Mouse (Mus musculus): ENCODE results near the gene Rspry1. TPM values are rescaled to one million over a fixed set of nuclear protein-coding genes. Genes with fewer than 3 reads are reported as not detected.
A peak's percentile ranks its signal among the peaks of the same experiment; 100 is the strongest.

Gene Rspry1
- polyA plus RNA-seq, 1 experiment: 12.9 TPM

DNA sequence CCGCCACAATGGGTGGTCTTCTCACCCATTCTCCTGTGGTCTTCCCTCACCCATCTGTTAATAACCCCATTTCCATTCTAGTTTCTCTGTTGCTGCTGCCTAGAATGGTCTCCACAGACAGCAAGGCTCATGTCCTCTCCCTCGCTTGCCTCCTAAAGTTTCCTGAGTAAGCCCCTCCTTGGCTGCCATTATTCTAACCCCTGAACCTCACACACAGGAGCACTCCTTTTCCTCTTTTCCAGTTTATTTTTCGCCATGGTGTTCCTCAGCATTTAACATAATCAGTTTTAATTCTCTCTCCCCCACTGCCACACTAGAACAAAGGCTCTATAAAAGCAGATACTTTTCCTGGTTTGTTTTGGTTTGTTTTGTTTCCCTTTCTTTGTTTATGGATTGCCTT, 51.2 kb downstream of the Rspry1 start:
- no peak for TF ChIP-seq GATA1 (IDR thresholded peaks at IDR 0.05; ENCODE audit: low read length)

DNA sequence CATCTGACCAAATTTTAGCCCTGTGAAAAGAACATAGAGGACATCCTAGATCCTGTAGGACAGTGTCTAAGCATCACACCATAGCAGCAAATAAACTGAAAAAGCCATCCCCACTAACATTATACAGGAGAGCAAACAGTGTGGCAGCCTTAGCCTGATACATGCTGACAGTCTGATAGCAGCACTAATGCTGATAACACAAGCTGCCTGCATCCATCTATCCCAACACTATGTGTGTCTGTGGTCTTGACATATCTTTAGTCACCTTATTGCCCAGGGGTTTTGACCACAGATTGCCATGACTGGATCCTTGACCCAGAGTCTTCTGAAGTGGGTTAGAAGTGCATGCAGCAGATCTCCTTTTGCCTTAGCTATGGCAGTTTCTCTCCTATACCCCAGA, 53.3 kb downstream of the Rspry1 start:
- TF ChIP-seq GATA1 (IDR thresholded peaks at IDR 0.05; ENCODE audit: low read length): peak; percentile 93

DNA sequence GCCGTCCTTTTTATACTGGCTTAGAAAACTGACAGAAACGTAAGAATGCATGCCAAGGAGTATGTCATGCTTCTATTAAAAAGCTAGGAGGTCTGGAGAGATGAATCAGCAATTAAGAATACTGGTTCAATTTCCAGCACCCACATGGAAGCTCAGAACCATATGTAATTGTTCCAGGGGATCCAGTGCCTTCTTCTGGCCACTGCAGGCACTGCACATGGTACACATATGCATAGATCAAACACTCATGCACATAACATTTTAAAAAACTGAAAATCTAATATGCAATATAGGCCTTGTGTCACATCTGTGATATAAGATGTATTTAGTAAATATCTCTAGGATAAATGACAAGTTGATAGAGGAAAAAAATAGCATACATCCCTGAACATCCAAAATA, 56.3 kb downstream of the Rspry1 start:
- no peak for TF ChIP-seq GATA1 (IDR thresholded peaks at IDR 0.05; ENCODE audit: low read length)

DNA sequence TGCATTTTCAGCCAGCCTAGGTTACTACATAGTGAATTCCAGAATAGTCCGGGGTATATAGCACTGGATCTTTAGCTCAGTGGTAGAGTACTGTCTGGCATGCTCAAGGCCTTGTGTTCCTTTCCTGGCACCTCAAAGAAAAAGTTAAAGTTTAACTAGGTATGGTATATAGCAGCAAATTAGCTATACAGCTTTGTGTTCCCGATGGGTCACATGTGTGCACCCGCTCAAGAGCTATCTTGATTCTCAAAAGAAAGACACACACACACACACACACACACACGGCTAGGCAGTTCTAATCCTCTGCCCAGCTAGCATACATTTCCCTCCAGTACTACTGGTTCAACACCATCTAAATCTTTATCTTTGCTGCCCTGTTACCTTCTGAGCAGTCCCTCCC, 58.7 kb downstream of the Rspry1 start:
- TF ChIP-seq GATA1 (IDR thresholded peaks at IDR 0.05; ENCODE audit: low read length): no peak

DNA sequence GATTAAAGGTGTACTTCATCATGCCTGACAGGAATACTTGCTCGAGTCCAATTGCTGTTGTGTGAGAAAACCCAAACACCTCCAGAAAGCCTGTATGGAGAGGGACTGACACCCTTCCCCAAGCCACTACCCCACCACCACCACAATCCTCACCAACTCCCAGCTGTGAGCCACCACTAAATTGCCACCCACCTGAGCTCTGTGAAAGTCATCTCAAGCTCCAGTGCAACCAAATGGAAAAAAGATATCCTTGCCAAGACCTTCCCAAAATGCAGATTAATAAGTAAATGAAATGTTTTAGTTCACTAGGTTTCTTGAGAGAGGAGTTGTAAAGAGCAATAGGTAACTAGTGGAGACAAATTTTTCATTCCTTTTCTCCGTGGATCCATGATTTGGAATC, 63.0 kb downstream of the Rspry1 start:
- no peak for TF ChIP-seq GATA1 (IDR thresholded peaks at IDR 0.05; ENCODE audit: low read length)

DNA sequence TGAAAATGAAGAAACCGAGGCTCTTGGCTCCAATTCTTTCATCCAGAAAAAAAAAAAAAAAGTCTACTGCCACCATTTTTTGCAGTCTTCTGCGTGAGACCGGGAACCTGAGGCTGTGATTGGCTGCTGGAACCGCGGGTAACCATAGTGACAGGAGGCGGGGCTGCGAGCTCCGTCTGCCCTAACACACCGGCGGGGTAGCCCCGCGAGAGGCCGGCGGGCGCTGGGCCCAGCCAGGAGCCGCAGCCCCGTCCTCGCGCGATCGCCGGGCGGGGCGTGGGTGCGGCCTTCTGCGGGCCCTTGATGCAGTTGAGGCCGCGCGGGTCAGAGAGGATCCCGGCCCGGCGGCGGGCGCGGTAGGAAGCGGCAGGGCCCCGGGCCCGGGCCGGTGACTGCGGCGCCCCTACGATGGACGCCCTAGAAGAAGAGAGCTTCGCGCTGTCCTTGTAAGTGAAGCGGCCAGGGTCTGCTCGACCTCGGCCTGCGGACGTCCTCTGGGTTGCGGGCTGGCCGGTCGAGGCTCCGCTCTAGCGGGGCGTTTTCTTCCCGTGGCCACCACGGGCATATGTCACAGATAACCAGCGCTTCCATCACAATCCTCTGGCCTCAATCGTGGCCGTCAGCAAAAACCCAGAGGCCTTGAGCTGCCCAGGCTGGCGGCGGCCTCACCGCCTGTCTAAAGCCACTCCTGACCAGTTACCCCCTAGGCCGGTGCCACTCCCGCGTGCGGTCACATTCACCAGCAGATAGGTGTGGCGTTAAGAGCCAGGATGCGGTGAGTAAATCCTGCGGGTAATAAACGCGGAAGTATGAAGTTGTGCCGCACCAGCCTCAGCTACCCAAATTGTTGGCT, 64.9 kb downstream of the Rspry1 start, which contains the start of gene Arl2bp:
TSS of gene Arl2bp (plus strand) at position 145 of the 853 bp plus-strand sequence.
- no peak for TF ChIP-seq GATA1 (IDR thresholded peaks at IDR 0.05; ENCODE audit: low read length)

DNA sequence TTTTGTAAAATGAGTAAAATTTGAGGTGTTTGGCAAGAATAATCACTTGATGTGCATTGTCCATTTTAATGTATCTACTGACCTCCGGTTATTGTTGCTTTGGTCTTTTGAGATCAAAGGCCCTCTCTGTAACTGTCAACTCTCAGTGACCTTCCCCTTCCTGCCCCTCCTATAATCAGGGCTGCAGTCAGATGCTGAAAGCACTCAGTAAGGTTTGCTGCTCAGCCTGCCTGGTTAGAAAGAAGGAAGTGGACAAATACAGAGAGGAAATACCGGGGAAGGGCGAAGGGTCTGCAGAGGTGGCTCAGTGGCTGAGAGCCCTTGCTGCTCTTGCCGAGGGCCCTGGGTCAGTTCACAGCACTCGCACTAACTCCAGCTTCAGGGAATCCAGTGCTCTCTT, 72.6 kb downstream of the Rspry1 start:
- no peak for TF ChIP-seq GATA1 (IDR thresholded peaks at IDR 0.05; ENCODE audit: low read length)

DNA sequence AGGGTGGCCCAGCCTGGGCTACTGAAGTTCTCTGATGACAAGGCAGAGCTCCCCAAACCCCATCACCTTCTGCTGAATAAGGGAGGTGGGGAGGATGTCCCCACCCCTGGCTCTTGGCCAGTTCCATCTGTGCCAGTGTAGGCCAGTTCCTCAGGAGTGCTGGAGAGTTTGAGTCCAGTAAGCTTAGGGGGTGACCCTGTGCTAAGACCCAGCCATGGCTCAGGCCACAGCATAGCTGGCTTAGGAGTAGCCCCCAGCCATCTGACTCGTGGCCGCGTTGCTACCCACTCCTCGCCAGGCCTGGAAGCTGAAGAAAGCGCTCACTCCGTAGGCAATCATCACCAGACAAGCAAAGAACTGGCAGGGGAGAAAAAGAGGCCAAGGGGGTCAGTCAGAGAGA, 74.2 kb downstream of the Rspry1 start:
- no peak for TF ChIP-seq GATA1 (IDR thresholded peaks at IDR 0.05; ENCODE audit: low read length)

DNA sequence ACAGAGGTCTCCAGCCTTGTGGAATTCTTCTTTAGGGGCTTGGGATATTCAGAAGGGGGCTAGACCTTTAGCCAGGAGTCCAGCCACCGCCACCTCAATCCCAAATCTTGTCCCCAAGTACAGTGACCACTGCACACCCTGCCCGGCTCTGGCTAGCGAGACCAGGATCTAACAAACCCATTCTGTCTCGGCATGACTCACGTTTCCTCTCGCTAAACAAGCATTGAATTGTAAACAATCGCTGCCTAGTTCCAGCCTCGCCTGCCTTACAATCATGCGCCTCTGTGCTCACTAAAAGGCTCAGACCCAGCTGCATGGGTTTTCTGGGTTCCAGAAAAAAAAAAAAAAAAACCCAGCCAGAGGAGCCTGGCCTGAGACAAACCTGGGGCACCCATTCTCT, 76.8 kb downstream of the Rspry1 start:
- no peak for TF ChIP-seq GATA1 (IDR thresholded peaks at IDR 0.05; ENCODE audit: low read length)

DNA sequence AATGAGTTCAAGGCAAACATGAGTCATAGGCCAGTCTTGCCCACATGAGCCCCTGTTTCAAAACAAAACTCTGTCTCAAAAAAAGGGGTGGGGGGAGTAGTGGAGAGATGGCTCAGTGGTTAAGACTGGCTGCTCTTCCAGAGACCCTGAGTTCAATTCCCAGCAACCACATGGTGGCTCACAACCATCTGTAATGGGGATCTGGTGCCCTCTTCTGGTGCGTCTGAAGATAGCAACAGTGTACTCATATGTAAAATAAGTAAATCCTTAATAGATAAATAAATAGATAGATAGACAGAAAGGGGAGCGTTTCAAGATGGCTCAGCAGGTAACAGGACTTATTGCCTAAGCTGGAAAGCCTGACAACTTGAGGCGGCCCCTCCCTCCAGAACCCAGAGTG, 78.7 kb downstream of the Rspry1 start:
- no peak for TF ChIP-seq GATA1 (IDR thresholded peaks at IDR 0.05; ENCODE audit: low read length)

DNA sequence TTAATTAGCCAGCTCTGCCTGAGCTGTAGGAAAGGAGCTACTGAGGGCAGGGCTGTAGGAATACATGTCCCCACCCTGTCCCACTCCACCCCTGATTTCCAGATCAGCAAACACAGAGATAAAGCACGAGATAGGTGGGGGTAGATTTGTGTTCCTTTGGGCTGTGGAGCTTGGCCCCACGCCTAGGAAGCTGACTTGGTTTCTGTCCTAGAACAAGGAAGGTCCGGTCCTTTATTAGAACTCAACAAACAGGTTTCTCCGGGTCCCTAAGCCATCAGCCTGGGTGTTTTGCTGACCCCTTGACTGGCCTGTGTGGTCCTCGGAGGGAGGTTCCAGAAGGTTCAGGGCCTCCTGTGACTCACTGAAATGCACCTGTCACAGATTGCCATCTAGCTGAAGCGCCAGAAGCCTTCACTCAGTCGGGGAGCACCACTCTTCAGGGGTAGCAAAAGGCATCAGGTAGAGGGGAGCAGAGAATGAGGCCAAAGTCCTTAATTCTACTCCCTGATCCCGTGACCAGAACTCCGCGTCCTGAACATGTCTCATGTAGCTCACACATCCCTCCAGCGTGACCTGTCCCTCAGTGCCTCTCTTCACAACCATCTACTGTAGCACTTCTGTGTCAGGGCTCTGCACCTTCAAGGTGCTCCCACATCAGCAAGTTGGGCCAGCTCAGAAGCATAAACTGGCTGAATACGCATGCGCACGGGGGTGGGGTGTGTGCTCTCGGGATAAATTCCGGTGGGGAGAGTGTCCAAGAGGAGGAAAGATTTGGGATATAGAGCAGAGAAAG, 81.2 kb downstream of the Rspry1 start:
- TF ChIP-seq GATA1 (IDR thresholded peaks at IDR 0.05; ENCODE audit: low read length): no peak

DNA sequence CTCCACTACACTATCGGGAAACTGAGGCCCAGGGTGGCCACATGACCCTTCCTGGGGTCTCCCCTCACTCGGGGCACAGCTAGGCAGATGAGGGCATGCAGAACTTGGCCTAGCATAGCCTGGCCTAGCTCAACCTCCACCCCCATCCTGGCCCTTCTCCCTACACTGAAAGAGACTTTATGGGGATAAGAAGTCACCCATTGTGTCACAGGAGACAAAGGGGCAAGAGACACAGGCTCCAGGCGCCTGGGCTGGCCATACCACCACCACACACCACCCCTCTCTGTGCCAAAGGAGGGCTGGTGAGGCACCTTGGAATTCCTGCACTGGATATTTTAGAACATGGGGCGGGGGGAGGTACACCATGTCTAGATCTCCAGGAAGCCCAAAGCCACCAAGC, 82.5 kb downstream of the Rspry1 start:
- no peak for TF ChIP-seq GATA1 (IDR thresholded peaks at IDR 0.05; ENCODE audit: low read length)

DNA sequence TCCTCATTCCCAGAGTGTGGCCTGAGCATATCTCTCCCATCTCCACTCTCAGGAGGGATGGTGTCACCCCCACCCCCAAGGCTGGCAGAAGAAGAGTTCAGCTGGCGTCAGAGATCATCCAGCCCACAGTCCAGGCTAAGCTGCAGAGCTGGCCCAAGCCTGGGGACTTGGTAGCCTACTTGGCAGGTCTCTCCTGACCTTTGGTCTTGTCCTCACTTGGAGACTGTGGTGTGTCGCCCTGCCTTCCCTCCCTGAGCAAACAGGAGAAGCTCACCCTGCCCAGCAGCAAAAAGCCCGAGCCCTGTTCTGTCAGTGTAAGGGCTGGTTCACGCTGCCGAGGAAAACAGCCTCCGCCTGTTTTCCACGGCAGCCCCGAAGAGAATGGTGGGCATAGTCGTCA, 84.2 kb downstream of the Rspry1 start:
- TF ChIP-seq GATA1 (IDR thresholded peaks at IDR 0.05; ENCODE audit: low read length): no peak

DNA sequence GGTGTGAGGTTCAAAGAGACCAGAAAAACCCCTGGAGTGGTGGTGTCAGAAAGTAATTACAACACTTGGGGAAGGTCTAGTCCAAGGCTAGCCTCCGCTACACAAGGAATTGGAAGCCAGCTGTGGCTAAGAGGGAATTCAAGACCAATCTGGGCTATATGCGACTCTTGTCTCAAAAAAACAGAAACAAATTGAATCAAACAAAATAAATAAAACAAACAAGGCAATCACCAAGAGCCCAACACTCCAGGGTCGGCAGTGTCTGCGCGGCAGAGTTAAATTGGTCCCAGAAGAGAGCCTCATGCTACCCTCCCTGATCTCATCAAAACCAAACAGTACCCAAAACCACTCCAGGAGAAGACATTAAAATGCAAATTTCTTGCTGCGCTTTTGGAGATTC, 93.0 kb downstream of the Rspry1 start:
- TF ChIP-seq GATA1 (IDR thresholded peaks at IDR 0.05; ENCODE audit: low read length): no peak

DNA sequence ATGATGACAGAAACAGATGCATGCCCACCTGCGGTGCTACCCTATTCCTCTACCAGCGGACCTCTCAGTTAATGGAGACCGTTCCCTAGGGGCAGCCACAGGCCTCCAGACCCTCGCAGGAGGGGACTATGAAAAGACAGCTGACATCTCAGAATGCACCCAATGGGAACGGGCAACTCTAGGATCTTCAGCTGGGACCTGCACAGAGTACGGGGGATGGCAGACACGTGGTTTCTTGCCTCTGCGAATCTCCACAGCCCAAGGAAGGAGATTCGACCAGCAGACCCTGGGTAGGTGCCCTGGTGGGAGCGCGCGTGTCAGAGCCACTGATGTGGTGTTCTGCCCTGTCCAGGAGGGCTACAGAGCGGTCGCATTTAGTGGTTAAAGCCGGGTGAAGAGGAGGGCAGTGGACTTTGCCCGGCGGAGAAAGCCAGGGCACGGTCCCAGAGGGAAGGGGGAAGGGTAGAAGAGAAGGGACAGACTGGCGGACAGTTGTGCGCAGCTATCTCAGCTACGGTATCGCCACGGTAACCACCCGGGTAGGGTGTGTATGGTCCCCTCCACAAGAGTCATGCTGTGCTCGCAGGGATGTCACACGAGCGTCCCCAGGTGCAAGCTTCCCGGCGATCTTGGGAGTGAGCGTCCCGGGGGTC, 93.7 kb downstream of the Rspry1 start:
- TF ChIP-seq GATA1 (IDR thresholded peaks at IDR 0.05; ENCODE audit: low read length): no peak

DNA sequence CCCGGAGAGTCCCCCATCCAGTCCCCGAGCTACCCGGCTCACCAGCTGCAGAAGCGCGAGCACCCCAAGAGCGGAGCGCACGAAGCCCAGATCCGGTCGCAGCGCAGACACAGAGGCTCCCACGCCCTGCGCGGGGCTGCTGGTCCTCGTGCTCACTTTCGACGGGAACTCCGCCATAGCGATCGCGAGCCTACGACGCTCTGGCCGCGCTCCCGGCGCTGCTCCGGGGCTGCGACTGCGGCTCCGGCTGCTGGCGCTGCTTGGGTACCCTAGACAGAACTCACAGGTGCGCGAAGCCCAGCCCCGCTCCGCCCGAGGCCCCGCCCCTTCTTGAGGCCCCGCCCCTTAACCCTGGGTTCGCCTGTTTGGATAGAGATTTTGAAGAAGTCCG, 94.3 kb downstream of the Rspry1 start, which contains the start of gene Pllp:
TSS of gene Pllp (minus strand) at position 285 of the 391 bp plus-strand sequence.
- no peak for TF ChIP-seq GATA1 (IDR thresholded peaks at IDR 0.05; ENCODE audit: low read length)

Data from G1E-ER4 (cell line).